Mouse (Mus musculus): ENCODE measurements around the gene Pla2g4f.

The Pla2g4f gene

GRCm38 (mm10) chr2:120279961-120280360, 34.0 kb downstream of the Pla2g4f start:
- DNase-seq (ENCODE audit: low read depth), result peak; percentile 59

- no peak for DNase-seq (ENCODE audit: low read depth)
These were observed 37.0 kb downstream of the Pla2g4f start for GRCm38 (mm10) chr2:120276951-120277350.

GRCm38 (mm10) chr2:120268635-120269034, 45.3 kb downstream of the Pla2g4f start:
- no peak for DNase-seq (ENCODE audit: low read depth)

GRCm38 (mm10) chr2:120265523-120265922, 48.4 kb downstream of the Pla2g4f start:
- DNase-seq (ENCODE audit: low read depth), result no peak

- DNase-seq (ENCODE audit: low read depth), result no peak
These were observed 49.1 kb downstream of the Pla2g4f start for GRCm38 (mm10) chr2:120264858-120265257.

- no peak for DNase-seq (ENCODE audit: low read depth)
These were observed 51.1 kb downstream of the Pla2g4f start for GRCm38 (mm10) chr2:120262876-120263275.

- DNase-seq (ENCODE audit: low read depth), result no peak
These were observed 52.6 kb downstream of the Pla2g4f start for GRCm38 (mm10) chr2:120261346-120261745.

- DNase-seq (ENCODE audit: low read depth), result no peak
These were observed 57.7 kb downstream of the Pla2g4f start for GRCm38 (mm10) chr2:120256259-120256658.

- no peak for DNase-seq (ENCODE audit: low read depth)
These were observed 61.3 kb downstream of the Pla2g4f start for GRCm38 (mm10) chr2:120252644-120253043.
